8 mouse cellular contexts compared by ENCODE assay signal in genomic region chr9:94539346-94539865, GRCm38 (mm10). TPM values are rescaled to one million over a fixed set of nuclear protein-coding genes. Genes with fewer than 3 reads are reported as not detected.
DNase-seq lines count a peak whose midpoint lies in the region; ATAC-seq lines count a peak whose summit lies in the region.

No protein-coding gene starts in this region.

- H3K4me2 ChIP-seq in forebrain, embryonic 14.5 days (ENCODE audit: low read length), result peak overlapping the region; percentile 87
- peak overlapping the region; percentile 97 for H3K4me2 ChIP-seq in liver, embryonic 15.5 days

- H3K4me3 ChIP-seq in forebrain, embryonic 14.5 days (ENCODE audit: low read depth, low read length), result peak overlapping the region; percentile 73
- peak overlapping the region; percentile 86 for H3K4me3 ChIP-seq in liver, embryonic 15.5 days (replicated peaks)

- ATAC-seq in forebrain, embryonic 14.5 days, result no peak
- ATAC-seq in liver, embryonic 15.5 days (ENCODE audit: insufficient read depth), result no peak
- no peak for ATAC-seq in CD4-positive, CD25-positive, alpha-beta regulatory T cell, adult 4 months

- 24% methylated on average over 8 of the region's 8 CpGs for WGBS in forebrain, embryonic 14.5 days
- 45% methylated on average over 8 of the region's 8 CpGs for WGBS in liver, embryonic 15.5 days (ENCODE audit: insufficient replicate concordance)

- H3K36me3 ChIP-seq in forebrain, embryonic 14.5 days (ENCODE audit: control insufficient read depth, insufficient read depth, low read length), result no peaks in the 10 kb centered on the region
- H3K36me3 ChIP-seq in liver, embryonic 15.5 days (replicated peaks), result no peaks in the 10 kb centered on the region

- peak overlapping the region; percentile 79; the same call in 1 of the 2 replicates for H3K9ac ChIP-seq in forebrain, embryonic 14.5 days (ENCODE audit: low read length)
- H3K9ac ChIP-seq in liver, embryonic 15.5 days, result peak overlapping the region; percentile 88; the same call in 1 of the 2 replicates

- peaks cover 19% of the 10 kb centered on the region; the same call in 1 of the 2 replicates for H3K4me1 ChIP-seq in forebrain, embryonic 14.5 days (ENCODE audit: control insufficient read depth, insufficient read depth, low read length)
- H3K4me1 ChIP-seq in liver, embryonic 15.5 days (replicated peaks), result peaks cover 48% of the 10 kb centered on the region

- no peaks in the 10 kb centered on the region for H3K27me3 ChIP-seq in forebrain, embryonic 14.5 days (replicated peaks; ENCODE audit: control insufficient read depth, insufficient read depth, low read length)
- no peaks in the 10 kb centered on the region for H3K27me3 ChIP-seq in liver, embryonic 15.5 days

- no peaks in the 10 kb centered on the region for H3K9me3 ChIP-seq in forebrain, embryonic 14.5 days (replicated peaks; ENCODE audit: control insufficient read depth, low read length)
- no peaks in the 10 kb centered on the region for H3K9me3 ChIP-seq in liver, embryonic 15.5 days (replicated peaks)

- peak; percentile 31 for DNase-seq in embryo, embryonic 11 days
- DNase-seq in embryo, embryonic 10 days (ENCODE audit: low spot score), result no peak
- peak; percentile 61 for DNase-seq in A20 (ENCODE audit: low read depth, low spot score)
- DNase-seq in forebrain, embryonic 14.5 days (ENCODE audit: low spot score), result no peak
- no peak for DNase-seq in right cerebral cortex, adult 2 months (ENCODE audit: low spot score in 2 of 2)
- DNase-seq in ovary, postnatal 14 days (ENCODE audit: low spot score), result no peak

- H3K27ac ChIP-seq in forebrain, embryonic 14.5 days (ENCODE audit: low read depth, low read length), result no peak overlapping the region
- H3K27ac ChIP-seq in liver, embryonic 15.5 days (replicated peaks), result peak overlapping the region; percentile 95; the same call in 1 of the 2 replicates

RNA-seq across cellular contexts. Expression of gene 1190002N15Rik, which starts 1.5 kb away (rescaled TPM):
- 6.6 and 7.0 TPM in 2 replicates for polyA plus RNA-seq in forebrain, embryonic 14.5 days (2014; fragmentation: Nextera tagmentation; extraction: Ambion mirVana)
- 8.5 and 10.1 TPM in 2 replicates for polyA plus RNA-seq in liver, embryonic 15.5 days (2015; fragmentation: Nextera tagmentation; extraction: Ambion mirVana)
- 1 to 10 TPM; 3.7 to 4.7 TPM for polyA plus RNA-seq in CD4-positive, CD25-positive, alpha-beta regulatory T cell, adult 4 months (2017; shearing (Covaris generic))

Comparison
In these comparisons a context has a peak if more than half of its experiments do, and no peak if none do; other contexts are left out.
1. DNase-seq: peak in embryo, embryonic 11 days (single experiment) and A20 (single experiment); none in embryo, embryonic 10 days (single experiment), forebrain, embryonic 14.5 days (single experiment), right cerebral cortex, adult 2 months (0 of 2) and ovary, postnatal 14 days (single experiment).